Mouse (Mus musculus) lung, adult 2 months (tissue): ENCODE measurements around the gene Eya2.

Source experiments
- CTCF ChIP-seq: fragments of 200-500 bp; IDR thresholded peaks from 2 replicates; pipeline ENCODE4 v1.5.1; 2011; ENCODE audit warnings: mild to moderate bottlenecking, low read length, control low read depth; ENCODE audit not compliant: insufficient read depth
- POLR2A ChIP-seq: fragments of 200-500 bp; IDR thresholded peaks from 2 replicates; pipeline ENCODE4 v1.6.1; 2011; ENCODE audit warnings: low read depth, mild to moderate bottlenecking, control low read depth, low read length, borderline replicate concordance; ENCODE audit errors: extremely low read depth

GRCm38 (mm10) chr2:165785312-165786036 is 190.6 kb downstream of the Eya2 start:
- no peak for TF ChIP-seq CTCF
- no peak for TF ChIP-seq POLR2A
